Mouse (Mus musculus): ENCODE results near the gene Ormdl2. TPM values are rescaled to one million over a fixed set of nuclear protein-coding genes. Genes with fewer than 3 reads are reported as not detected.
A peak's percentile ranks its signal among the peaks of the same experiment; 100 is the strongest.

Gene Ormdl2
- total RNA-seq (2014; rRNA removed) (73.2 and 76.7 TPM in 2 replicates), polyA plus RNA-seq (2012; rRNA removed) (93.2 and 94.6 TPM in 2 replicates)

DNA sequence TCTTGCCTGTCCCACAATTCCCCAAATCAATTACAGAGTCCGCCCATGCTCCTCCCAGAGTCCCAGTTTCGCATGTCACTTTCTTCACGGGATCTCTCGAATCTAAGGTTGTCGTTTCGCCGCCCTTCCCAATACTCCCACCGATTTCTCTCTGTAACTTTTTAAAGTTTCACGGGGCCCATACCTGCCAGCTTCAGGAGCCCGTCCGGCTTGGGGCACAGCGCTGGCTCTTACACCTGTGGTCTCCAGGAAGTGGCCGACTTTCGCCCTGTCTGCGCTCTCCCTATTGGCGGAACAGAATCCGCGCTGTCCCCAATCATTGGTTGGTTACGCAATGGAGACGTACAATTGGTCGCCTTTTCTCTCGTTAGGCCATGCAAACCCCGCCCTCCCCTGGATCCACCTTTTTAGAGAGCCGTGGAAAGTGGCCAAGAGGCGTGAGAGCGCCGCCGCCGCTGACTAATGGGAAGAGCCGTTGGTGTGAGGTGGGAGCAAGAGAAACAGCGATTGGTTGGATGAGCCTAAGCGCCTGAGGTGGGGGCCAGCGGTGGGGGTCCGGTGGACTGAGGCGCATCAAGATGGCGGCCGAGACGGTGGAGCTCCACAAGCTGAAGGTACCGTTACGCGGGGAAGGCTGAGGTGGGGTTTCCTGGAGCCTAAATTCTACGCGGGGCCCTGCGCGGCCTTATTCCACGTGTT, at the start of gene Ormdl2:
Ormdl2 (minus strand) TSS at position 288 of the 699 bp plus-strand sequence.
- Histone ChIP-seq H3K27ac (replicated peaks; ENCODE audit: insufficient read depth, low read depth, low read length) (peak within 1 kb of the TSS; percentile 72), H3K9ac (ENCODE audit: low read depth, low read length) (peak within 1 kb of the TSS; percentile 80), H3K27me3 (ENCODE audit: control insufficient read depth, insufficient read depth, low read length) (no peaks in the 10 kb centered on the region), H3K79me2 (ENCODE audit: control insufficient read depth, insufficient read depth, low read length) (peaks cover 15% of the 10 kb centered on the region; the same call in 1 of the 2 replicates), H3K36me3 (ENCODE audit: control insufficient read depth, insufficient read depth, low read length) (peaks cover 22% of the 10 kb centered on the region; the same call in 1 of the 2 replicates), H3K4me1 (ENCODE audit: control insufficient read depth, insufficient read depth, low read length) (peaks cover 14% of the 10 kb centered on the region), H3K4me3 (ENCODE audit: insufficient read depth, low read depth, low read length) (peak within 1 kb of the TSS; percentile 67)
- DNase-seq (ENCODE audit: extremely low read depth, low read depth, low spot score), result peak; percentile 99
- WGBS, result under 1% methylated on average over 46 of the region's 46 CpGs
- peak; percentile 67; the same call in 1 of the 2 replicates for TF ChIP-seq POLR2A (IDR thresholded peaks at IDR 0.05; ENCODE audit: extremely low read depth, insufficient read depth, low read length)
- no peak for TF ChIP-seq CTCF (IDR thresholded peaks at IDR 0.05; ENCODE audit: low read depth, low read length)

DNA sequence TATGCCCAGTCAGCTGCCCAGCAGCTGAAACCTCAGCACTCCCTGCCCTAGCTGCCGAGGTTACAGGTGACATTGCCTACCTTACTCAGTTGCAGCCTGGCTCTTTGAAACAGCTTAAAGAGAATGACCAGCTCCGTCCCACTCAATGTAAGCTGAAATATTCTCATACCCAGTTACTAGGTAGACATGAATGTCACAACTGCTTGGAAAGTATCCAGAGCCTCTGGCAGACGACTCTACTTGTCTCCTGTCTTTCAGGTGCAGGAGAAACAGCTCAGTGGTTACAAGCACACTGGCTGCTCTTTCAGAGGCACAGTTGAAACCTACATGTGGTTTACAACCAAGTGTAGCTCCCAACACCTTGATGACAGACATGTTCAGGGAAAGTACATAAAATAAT, 48.9 kb upstream of the Ormdl2 start:
- Histone ChIP-seq H3K4me1 (ENCODE audit: control insufficient read depth, insufficient read depth, low read length) (no peaks in the 10 kb centered on the region), H3K4me3 (ENCODE audit: insufficient read depth, low read depth, low read length) (no peak overlapping the region), H3K79me2 (ENCODE audit: control insufficient read depth, insufficient read depth, low read length) (no peaks in the 10 kb centered on the region), H3K27me3 (ENCODE audit: control insufficient read depth, insufficient read depth, low read length) (no peaks in the 10 kb centered on the region), H3K9ac (ENCODE audit: low read depth, low read length) (no peak overlapping the region), H3K27ac (replicated peaks; ENCODE audit: insufficient read depth, low read depth, low read length) (no peak overlapping the region), H3K36me3 (ENCODE audit: control insufficient read depth, insufficient read depth, low read length) (peaks cover 53% of the 10 kb centered on the region)
- WGBS, result 39% methylated on average over 3 of the region's 3 CpGs
- TF ChIP-seq CTCF (IDR thresholded peaks at IDR 0.05; ENCODE audit: low read depth, low read length) (no peak), POLR2A (IDR thresholded peaks at IDR 0.05; ENCODE audit: extremely low read depth, insufficient read depth, low read length) (no peak)
- DNase-seq (ENCODE audit: extremely low read depth, low read depth, low spot score), result peak; percentile 62

DNA sequence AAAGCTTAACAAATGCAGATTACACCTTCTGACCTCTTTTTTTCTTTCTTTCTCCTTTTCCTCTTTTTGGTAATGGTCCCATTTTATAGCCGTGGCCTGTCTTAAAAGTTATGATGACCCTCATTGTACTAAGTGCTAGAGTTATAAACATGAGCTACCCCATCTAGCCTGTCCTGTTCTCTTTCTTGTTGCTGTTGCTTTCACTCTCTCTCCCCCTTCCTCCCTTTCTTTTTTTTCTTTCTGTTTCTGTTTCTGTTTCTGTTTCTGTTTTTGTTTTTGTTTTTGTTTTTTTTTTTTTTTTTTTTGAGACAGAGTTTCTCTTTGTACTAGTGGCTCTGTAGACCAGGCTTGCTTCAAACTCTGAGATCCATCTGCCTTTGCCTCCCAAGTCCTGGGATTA, 45.1 kb upstream of the Ormdl2 start:
- 89% methylated on average over 1 of the region's 1 CpGs for WGBS
- H3K4me1 ChIP-seq (ENCODE audit: control insufficient read depth, insufficient read depth, low read length), result no peaks in the 10 kb centered on the region
- H3K36me3 ChIP-seq (ENCODE audit: control insufficient read depth, insufficient read depth, low read length), result peaks cover 45% of the 10 kb centered on the region

DNA sequence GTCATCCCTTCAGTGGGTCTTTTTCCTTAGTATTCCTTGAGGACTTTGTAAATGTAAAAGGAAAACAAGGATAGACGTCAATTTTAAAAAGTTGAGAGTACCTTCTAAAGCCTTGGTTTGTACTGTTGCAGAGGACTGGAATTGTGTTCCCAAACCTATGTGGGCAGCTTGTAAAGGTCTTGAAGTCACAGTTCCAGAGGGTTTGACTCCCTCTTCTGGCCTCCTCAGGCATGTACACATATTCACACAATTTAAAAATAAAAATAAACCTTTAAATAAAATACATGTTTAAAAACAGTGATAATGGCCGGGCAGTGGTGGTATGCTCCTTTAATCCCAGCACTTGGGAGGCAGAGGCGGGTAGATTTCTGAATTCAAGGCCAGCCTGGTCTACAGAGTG, 44.6 kb upstream of the Ormdl2 start:
- no peaks in the 10 kb centered on the region; the same call in 1 of the 2 replicates for H3K79me2 ChIP-seq (ENCODE audit: control insufficient read depth, insufficient read depth, low read length)
- no peaks in the 10 kb centered on the region for H3K27me3 ChIP-seq (ENCODE audit: control insufficient read depth, insufficient read depth, low read length)
- no peaks in the 10 kb centered on the region for H3K4me1 ChIP-seq (ENCODE audit: control insufficient read depth, insufficient read depth, low read length)
- 91% methylated on average over 3 of the region's 3 CpGs for WGBS
- H3K36me3 ChIP-seq (ENCODE audit: control insufficient read depth, insufficient read depth, low read length), result peaks cover 45% of the 10 kb centered on the region
- H3K4me3 ChIP-seq (ENCODE audit: insufficient read depth, low read depth, low read length), result no peak overlapping the region
- H3K9ac ChIP-seq (ENCODE audit: low read depth, low read length), result no peak overlapping the region
- no peak for TF ChIP-seq POLR2A (IDR thresholded peaks at IDR 0.05; ENCODE audit: extremely low read depth, insufficient read depth, low read length)
- 0 out of 2 replicates have a peak, but pooled peaks have one; percentile 11 for TF ChIP-seq CTCF (IDR thresholded peaks at IDR 0.05; ENCODE audit: low read depth, low read length)
- no peak for DNase-seq (ENCODE audit: extremely low read depth, low read depth, low spot score)
- no peak overlapping the region for H3K27ac ChIP-seq (replicated peaks; ENCODE audit: insufficient read depth, low read depth, low read length)

More for the DNA sequence above, 45.1 kb upstream of the Ormdl2 start:
- no peaks in the 10 kb centered on the region for H3K27me3 ChIP-seq (ENCODE audit: control insufficient read depth, insufficient read depth, low read length)
- no peak for DNase-seq (ENCODE audit: extremely low read depth, low read depth, low spot score)
- no peaks in the 10 kb centered on the region; the same call in 1 of the 2 replicates for H3K79me2 ChIP-seq (ENCODE audit: control insufficient read depth, insufficient read depth, low read length)
- H3K4me3 ChIP-seq (ENCODE audit: insufficient read depth, low read depth, low read length), result no peak overlapping the region
- TF ChIP-seq POLR2A (IDR thresholded peaks at IDR 0.05; ENCODE audit: extremely low read depth, insufficient read depth, low read length), result no peak
- no peak for TF ChIP-seq CTCF (IDR thresholded peaks at IDR 0.05; ENCODE audit: low read depth, low read length)
- H3K9ac ChIP-seq (ENCODE audit: low read depth, low read length), result no peak overlapping the region
- H3K27ac ChIP-seq (replicated peaks; ENCODE audit: insufficient read depth, low read depth, low read length), result no peak overlapping the region

DNA sequence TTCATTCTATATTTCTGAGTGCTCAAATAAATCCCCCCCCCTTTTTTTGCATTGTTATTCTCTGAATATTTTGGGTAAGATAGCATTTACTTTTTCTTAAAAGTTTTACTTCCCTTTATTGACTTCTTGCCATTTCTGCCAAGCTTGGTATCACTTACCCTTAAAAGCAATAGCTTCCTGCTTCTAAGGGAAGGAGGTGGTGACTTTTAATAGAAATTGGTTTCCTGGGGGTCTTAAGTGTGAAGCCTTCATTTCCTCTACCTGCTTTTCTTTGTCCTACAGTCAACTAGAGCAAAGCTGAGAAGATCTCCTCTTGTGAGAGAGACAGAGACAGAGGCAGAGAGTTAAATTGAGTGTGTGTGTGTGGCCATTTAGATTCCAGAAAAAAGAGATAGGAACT, 39.7 kb upstream of the Ormdl2 start:
- no peak overlapping the region for H3K4me3 ChIP-seq (ENCODE audit: insufficient read depth, low read depth, low read length)

DNA sequence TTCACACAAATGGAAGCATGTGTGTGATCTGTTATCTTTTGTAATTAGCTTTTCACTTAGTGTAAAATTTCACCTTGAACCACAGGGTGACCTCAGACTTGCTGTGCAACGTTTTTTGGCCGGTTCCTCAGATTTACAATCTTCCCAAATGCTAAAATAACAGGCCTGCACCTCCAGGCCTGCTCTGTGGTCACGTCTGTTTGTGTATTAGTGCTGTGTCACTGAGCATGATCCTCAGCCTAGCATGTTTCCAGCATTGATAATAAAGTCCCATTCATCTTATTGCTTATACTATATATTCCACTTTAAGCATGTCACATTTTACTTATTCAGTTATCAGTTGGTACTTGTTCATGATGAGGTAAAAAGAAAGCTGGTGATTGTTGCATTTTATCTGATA, 28.9 kb upstream of the Ormdl2 start:
- TF ChIP-seq CTCF (IDR thresholded peaks at IDR 0.05; ENCODE audit: low read depth, low read length), result no peak
- no peak for TF ChIP-seq POLR2A (IDR thresholded peaks at IDR 0.05; ENCODE audit: extremely low read depth, insufficient read depth, low read length)
- no peaks in the 10 kb centered on the region; the same call in 1 of the 2 replicates for H3K79me2 ChIP-seq (ENCODE audit: control insufficient read depth, insufficient read depth, low read length)
- H3K4me1 ChIP-seq (ENCODE audit: control insufficient read depth, insufficient read depth, low read length), result no peaks in the 10 kb centered on the region
- no peak for DNase-seq (ENCODE audit: extremely low read depth, low read depth, low spot score)
- 45% methylated on average over 3 of the region's 3 CpGs for WGBS
- no peak overlapping the region for H3K27ac ChIP-seq (replicated peaks; ENCODE audit: insufficient read depth, low read depth, low read length)
- no peak overlapping the region for H3K9ac ChIP-seq (ENCODE audit: low read depth, low read length)
- no peaks in the 10 kb centered on the region for H3K27me3 ChIP-seq (ENCODE audit: control insufficient read depth, insufficient read depth, low read length)
- H3K36me3 ChIP-seq (ENCODE audit: control insufficient read depth, insufficient read depth, low read length), result peaks cover 49% of the 10 kb centered on the region
- H3K4me3 ChIP-seq (ENCODE audit: insufficient read depth, low read depth, low read length), result no peak overlapping the region

More for the DNA sequence above, 39.7 kb upstream of the Ormdl2 start:
- H3K36me3 ChIP-seq (ENCODE audit: control insufficient read depth, insufficient read depth, low read length), result peaks cover 46% of the 10 kb centered on the region
- DNase-seq (ENCODE audit: extremely low read depth, low read depth, low spot score), result no peak
- no peaks in the 10 kb centered on the region; the same call in 1 of the 2 replicates for H3K79me2 ChIP-seq (ENCODE audit: control insufficient read depth, insufficient read depth, low read length)
- H3K27ac ChIP-seq (replicated peaks; ENCODE audit: insufficient read depth, low read depth, low read length), result no peak overlapping the region
- H3K27me3 ChIP-seq (ENCODE audit: control insufficient read depth, insufficient read depth, low read length), result no peaks in the 10 kb centered on the region
- TF ChIP-seq POLR2A (IDR thresholded peaks at IDR 0.05; ENCODE audit: extremely low read depth, insufficient read depth, low read length), result no peak
- no peak for TF ChIP-seq CTCF (IDR thresholded peaks at IDR 0.05; ENCODE audit: low read depth, low read length)
- no peaks in the 10 kb centered on the region for H3K4me1 ChIP-seq (ENCODE audit: control insufficient read depth, insufficient read depth, low read length)
- no peak overlapping the region for H3K9ac ChIP-seq (ENCODE audit: low read depth, low read length)
